Mouse (Mus musculus) CD4-positive, CD25-positive, alpha-beta regulatory T cell, adult 2 months (primary cell): ENCODE measurements around the gene Pptc7.
A peak's percentile ranks its signal among the peaks of the same experiment; 100 is the strongest.

ENCODE experiments used
- DNase-seq: peaks from one replicate; pipeline ENCODE4 v3.0.0-alpha.2; 2012; ENCODE audit warnings: low read depth, low spot score

The Pptc7 gene

GRCm38 (mm10) chr5:122284183-122285028 is at the start of gene Pptc7:
Gene Pptc7, plus strand, starts transcription at chr5:122284365.
- DNase-seq: peak; percentile 97

GRCm38 (mm10) chr5:122235196-122235836 is 48.8 kb upstream of the Pptc7 start:
- peak; percentile 66 for DNase-seq

GRCm38 (mm10) chr5:122237200-122237599 is 47.0 kb upstream of the Pptc7 start:
- no peak for DNase-seq

DNA sequence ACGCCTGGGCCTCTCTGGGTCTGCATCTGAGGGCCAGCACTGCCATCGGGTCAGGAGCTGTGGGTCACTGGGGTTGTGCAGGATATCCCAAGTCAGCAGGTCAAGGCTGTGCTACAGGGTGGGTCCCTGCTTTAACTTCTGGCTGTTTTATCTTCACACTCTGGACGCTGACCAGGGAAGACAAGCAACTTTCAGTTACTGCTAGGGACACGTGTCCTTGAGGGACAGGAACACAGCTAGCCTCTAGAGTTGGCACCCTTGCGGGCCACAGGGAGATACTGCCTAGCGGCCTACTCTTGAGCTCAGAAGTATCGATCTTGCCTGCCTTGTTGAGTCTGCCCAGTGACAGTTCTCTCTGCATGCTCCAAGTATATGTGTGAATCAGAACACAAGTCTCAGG is 44.5 kb upstream of the Pptc7 start:
- DNase-seq: no peak

GRCm38 (mm10) chr5:122240521-122240920 is 43.6 kb upstream of the Pptc7 start:
- DNase-seq: no peak

- DNase-seq: no peak
Observed at GRCm38 (mm10) chr5:122240989-122241388, 43.2 kb upstream of the Pptc7 start.

- DNase-seq: no peak
Observed at GRCm38 (mm10) chr5:122242521-122243123, 41.5 kb upstream of the Pptc7 start.

GRCm38 (mm10) chr5:122243781-122244523 is 40.2 kb upstream of the Pptc7 start:
- DNase-seq: no peak

- no peak for DNase-seq
Observed at GRCm38 (mm10) chr5:122245186-122245585, 39.0 kb upstream of the Pptc7 start.

DNA sequence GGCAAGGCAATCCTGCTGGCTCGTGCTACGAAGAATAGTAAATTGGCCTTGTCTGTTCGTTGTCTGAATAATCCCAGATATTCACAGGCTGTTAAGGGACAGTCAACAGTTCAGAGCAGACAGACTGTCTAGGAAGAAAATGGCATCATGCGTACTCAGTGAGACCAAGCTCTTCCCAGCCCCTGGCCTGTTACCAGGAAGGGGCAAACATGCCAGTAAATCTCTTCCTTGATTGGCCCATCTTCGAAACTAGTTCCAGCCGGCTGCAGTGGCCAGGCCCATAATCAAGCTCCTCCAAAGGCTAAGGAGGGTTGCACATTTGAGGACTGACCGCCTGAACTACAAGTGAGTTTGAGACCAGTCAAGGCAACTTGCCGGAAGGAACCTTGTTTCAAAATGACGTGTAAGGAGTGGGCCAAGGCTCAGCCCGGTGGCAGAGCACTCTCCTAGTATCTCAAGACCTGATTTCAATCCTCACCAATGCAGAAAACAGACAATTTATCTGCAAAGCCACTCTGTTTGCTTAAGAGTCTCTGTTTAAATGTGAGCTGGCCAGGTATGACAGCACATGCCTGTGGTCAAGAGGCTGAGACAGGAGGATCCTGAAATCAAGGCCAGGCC is 37.5 kb upstream of the Pptc7 start:
- no peak for DNase-seq

- no peak for DNase-seq
Observed at GRCm38 (mm10) chr5:122247529-122247928, 36.6 kb upstream of the Pptc7 start.

DNA sequence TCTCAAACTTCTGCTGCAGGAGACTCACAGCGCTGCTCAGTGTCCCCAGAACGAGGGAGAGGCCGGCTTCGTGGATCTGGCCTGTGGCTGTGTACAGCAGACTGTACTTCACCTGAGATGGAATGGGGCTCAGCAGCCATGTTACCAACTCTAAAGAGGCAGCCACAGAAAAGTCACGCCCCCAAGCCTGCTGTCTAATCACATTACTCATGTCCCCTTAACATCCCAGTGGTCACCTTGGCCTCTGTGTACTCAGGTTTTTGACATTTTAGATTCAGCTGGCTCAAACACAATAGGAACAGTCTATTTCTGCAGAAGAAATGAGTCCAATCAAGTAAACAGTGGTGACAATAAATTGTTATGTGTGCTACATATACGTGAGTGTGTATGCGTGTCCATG is 36.2 kb upstream of the Pptc7 start:
- DNase-seq: no peak

- no peak for DNase-seq
Observed at GRCm38 (mm10) chr5:122249281-122249680, 34.9 kb upstream of the Pptc7 start.

DNA sequence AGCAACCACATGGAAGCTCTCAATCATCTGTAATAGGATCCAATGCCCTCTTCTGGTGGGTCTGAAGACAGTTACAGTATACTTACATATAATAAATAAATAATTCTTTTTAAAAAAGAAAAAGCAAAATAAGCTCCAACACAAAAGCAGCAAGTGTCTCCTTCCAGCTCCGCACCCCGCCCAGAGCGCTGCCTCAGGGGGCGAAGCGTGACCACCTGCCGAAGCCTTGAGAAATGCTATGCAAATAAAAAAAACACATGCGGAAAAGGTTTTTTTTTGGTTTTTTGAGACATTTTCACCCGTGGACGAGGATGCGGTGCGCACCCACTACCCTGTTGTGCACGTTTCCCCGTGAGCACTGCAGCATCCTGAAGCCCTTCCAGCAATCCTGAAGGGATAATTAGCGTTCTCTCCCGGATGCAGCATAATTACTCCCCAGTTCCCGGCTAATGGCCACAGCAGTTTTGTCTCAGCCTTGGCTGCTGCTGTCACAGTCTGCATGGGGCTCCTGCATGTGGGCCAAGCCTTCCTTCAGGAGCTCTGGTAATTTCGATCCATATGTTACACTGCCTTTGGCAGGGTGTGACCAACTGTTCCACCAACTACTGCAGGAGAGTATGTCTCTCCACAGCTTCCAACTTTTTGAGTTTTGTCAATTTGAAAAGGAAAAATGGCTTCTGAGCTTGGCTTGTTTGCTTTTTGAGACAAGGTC is 32.1 kb upstream of the Pptc7 start:
- no peak for DNase-seq

- DNase-seq: peak; percentile 48
Observed at GRCm38 (mm10) chr5:122258027-122258741, 26.0 kb upstream of the Pptc7 start.

GRCm38 (mm10) chr5:122262104-122262503 is 22.1 kb upstream of the Pptc7 start:
- peak; percentile 75 for DNase-seq

GRCm38 (mm10) chr5:122263933-122264905 is 19.9 kb upstream of the Pptc7 start, which contains the start of gene Tctn1:
Gene Tctn1, minus strand, starts transcription at chr5:122264460.
- peak; percentile 96 for DNase-seq

GRCm38 (mm10) chr5:122265187-122265586 is 19.0 kb upstream of the Pptc7 start:
- peak; percentile 68 for DNase-seq

DNA sequence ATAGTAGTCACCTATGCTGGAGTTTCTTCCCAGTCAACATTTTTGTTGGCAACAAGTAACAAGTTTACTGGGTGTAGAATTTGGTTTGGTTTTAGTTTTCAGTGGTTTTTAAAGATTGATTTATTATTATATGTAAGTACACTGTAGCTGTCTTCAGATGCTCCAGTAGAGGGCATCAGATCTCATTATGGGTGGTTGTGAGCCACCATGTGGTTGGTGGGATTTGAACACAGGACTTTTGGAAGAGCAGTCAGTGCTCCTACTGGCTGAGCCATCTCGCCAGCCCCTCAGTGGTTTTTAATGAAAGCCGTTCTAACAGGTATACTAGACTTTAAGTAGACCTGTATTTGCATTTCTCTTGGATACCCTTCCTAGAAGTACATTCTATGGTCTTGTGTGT is 18.2 kb upstream of the Pptc7 start:
- no peak for DNase-seq
